Mouse (Mus musculus) c-Kit-positive CD71-negative TER-119-negative erythroid progenitor cells, embryonic 14.5 days (primary cell): Measurements from ENCODE around the gene Rhebl1.

Experiments
- DNase-seq: peaks from one replicate; pipeline ENCODE4 v3.0.0-alpha.2; 2013; ENCODE audit warnings: low read depth

Gene Rhebl1

DNA sequence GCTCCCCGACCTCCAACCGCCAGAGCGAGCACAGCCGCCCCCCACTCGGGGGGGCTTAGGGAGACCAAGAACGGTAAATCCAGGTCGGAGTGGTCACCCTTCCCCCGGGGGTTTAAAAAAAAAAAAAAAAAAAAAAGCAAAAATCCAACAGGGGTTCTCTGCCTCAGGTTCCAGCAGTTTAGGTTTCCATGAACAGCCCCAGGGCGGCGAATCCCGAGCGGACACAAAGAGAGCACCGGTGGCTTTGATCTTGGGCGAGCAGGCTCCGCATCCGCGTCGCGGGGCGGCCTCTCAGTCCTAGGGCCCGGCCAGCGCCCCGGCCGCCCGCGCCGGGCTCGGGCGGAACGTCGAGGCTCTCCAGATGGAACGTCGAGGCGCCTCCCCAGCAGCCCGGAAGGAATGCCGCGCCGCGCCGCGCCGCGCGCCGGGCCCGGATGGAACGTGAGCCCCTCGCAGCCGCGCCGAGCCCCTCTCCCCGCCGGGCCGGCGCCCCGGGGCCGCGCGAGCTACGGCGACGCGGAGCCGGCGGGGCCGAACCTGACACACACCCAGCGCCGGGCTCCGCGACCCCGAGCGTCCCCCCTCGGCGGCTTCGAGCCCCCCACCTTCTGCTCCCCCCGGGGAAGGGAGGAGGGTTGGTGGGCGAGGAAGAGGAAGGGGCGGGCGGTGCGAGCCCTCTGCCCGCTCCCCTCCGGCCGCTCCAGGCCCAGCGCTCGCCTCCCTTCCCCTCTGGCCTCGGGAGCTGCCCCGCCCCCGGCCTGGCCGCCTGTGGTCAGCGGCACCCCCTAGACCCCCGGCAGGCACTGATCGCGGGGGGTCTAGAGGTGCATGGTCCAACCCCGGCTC lies 23.0 kb downstream of the Rhebl1 start, which contains the start of gene Kmt2d:
Gene Kmt2d (minus strand): TSS at position 135 of the 846 bp plus-strand sequence.
- no peak for DNase-seq

DNA sequence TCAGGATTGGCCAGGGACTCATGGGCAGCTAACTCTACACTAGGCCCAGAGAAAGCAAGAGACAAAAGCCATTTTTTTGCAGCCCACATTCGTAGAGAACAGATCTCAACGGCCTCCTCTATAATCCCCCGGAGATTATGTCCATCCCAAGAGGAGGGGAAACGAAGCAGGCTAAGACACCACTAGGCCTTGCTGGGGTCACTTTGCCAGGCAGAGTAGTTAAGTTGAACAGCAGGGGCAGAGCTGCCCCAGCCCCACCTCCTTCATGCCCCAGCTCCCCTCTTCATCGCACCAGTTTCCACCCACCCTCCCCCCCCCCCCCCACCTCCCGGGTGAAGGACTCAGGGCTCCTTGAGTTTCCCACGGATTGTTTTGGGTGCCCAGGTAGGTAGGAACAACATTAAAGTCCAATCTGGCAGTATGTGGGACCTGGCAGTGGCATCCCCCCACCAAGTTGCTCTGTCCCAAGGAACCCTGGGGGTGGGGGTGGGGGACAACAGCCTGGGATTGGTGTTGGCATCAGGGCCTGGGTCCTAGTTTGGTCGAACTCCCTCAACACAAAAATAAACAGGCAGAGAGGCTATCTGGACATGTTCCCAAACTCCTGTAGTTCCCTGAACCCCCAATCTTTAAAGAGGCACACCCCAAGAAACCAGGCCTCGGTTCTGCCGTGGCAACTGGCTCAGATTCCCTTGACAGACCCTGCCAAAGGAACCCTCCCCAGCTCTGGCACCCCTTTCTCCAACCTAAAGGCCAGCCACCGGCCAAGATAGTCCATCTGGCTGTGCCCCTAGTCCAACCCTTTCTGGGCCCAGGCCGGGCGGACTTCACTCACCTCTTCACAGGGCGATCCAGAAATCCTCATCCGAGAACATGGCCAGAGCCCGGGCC lies 23.9 kb downstream of the Rhebl1 start:
- DNase-seq: no peak

DNA sequence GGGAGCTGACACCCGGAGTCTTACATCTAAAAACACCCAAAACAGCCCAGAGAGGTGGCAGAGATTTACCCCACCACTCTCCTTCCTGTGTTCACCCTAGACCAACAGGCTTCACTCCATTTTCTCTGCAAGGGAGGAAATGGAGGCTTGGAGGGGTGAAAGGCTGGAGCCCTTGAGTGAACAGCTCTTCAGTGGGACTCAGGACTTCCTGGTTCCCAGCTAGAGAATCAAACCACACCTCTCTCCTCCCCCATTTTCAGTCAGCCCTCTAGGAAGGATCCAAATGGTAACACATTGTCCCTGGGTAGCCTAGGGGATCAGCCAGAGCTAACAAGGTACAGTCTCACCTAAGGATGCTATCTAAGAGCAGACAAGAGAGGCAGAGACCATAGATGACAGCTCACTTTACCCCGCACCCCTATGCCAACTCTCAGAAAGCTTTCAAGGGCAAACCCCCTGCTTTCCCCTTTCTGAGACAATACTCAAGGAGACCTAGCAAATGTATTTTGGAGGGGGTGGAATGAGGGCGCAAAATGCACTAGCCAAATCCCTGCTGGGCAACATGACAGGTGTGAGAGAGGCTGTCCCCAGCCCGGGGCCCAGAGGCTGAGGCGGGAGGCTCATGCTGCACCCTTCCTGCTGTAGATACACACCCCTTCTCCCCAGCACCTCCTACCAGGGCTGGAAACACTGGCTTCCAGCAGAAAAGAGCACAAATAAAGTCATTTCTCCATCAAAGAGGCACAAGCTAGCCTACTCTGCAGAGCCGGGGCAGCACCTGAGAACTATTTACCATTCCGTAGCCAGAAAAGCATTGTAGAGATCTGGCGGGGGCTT lies 24.8 kb downstream of the Rhebl1 start:
- DNase-seq: no peak

GRCm38 (mm10) chr15:98868346-98869063 lies 25.8 kb downstream of the Rhebl1 start:
- no peak for DNase-seq

GRCm38 (mm10) chr15:98867321-98867720 lies 27.0 kb downstream of the Rhebl1 start:
- peak; percentile 47 for DNase-seq

- no peak for DNase-seq
Observed at GRCm38 (mm10) chr15:98866501-98866900, 27.8 kb downstream of the Rhebl1 start.

DNA sequence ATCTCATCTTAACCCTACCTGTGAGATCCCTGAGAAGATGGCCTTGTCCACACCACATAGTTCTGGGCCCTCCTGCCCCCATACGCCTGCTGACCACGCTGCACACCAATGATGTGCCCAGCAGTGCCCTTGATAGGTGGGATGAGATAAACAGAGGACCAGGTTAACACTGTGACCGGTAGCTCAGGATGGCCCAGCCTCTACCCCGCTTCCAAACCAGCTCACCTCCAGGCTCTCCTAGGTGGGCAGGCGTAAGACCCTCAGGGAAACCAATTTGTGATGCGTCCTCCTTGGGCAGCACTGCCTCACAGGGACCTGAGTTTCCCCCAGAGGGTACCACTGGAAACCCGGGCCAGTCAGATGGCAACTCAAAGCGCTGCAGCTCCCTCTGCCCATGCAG lies 28.6 kb downstream of the Rhebl1 start:
- no peak for DNase-seq

DNA sequence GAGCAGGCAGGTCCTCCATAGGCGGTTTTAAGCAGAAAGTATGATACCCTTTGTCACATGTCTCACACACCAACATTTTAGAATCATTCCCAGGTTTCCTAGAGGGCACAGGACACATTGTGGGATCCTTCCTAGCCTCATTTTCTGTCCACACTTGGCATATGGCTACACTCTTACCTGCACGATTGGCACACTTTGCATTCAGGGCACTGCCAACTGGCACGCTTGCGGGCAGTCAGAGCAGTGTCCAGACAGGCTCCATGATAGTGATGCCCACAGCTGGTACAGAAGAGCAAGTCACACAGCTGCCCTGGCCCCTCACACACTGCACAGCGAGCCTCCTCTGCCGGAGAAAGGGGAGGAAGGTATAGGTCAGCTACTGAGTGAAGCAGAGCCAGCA lies 29.4 kb downstream of the Rhebl1 start:
- DNase-seq: no peak

DNA sequence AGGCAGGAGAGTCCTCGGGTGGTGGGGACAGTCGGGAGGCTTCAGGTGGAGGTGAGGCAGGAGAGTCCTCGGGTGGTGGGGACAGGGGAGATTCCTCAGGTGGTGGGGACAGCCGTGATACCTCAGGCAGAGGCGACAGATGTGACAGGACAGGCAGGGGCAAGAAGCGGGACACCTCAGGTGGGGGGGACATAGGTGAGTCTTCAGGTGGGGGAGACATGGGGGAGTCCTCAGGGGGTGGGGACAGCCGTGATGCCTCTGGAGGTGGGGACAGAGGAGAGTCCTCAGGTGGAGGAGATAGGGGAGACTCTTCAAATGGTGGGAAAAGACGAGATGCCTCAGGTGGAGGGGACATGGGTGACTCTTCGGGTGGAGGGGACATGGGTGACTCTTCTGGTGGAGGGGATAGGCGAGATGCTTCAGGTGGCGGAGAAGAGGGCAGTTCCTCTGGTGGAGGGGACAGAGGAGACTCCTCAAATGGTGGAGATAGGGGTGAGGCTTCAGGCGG lies 30.8 kb downstream of the Rhebl1 start:
- no peak for DNase-seq

DNA sequence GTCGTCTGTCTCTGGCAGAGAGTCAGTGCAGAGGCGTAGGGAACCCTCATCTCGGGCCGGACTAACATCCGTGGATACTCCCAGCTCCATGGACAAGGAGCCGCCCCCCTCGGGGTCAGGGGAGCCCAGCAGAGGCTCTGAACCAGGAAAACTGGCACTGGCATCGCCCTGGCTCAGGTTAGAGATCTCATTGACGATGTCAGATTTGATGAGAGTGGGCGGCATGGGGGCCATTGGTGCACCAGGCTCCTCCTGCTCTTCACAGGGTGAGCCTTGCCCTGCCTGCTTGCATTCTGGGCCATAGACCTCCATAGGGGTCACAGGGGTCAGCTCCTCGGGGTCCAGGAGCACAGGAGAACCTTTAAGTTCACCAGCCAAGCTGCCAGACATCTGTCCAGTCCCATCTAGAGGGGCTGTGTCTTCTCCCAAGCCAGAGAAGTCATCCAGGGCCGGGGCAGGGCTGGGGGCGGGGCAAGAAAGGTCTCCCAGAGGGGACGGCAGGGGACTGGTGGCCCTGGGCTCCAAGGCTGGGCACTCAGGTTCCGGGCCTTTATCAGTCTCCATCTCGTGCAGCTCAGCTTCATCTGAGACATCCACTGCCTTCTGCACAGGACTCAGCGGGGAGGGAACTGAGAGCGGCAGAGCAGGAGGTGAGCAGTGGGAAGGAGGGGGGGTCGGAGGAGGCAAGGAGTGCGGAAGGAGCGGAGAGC lies 32.5 kb downstream of the Rhebl1 start:
- no peak for DNase-seq

DNA sequence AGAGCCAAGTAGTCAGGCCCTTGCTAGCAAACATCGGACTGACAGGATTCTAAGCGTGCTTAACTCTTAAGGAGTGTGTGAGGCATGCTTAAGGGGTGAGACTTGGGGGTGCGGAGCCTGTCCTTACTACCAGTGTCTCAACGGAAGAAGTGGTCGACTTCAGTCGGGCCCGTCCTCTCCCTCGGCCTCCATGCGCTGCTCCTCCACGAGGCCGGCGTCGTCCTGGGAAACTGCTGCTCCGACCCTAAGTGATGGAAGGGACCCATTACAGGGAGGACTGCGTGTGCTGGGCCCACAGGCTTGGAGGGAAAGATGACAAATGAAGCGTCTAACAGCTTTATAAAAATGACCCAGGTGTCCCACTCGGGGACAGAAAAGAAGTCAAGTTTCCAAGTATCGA lies 33.4 kb downstream of the Rhebl1 start:
- DNase-seq: no peak

DNA sequence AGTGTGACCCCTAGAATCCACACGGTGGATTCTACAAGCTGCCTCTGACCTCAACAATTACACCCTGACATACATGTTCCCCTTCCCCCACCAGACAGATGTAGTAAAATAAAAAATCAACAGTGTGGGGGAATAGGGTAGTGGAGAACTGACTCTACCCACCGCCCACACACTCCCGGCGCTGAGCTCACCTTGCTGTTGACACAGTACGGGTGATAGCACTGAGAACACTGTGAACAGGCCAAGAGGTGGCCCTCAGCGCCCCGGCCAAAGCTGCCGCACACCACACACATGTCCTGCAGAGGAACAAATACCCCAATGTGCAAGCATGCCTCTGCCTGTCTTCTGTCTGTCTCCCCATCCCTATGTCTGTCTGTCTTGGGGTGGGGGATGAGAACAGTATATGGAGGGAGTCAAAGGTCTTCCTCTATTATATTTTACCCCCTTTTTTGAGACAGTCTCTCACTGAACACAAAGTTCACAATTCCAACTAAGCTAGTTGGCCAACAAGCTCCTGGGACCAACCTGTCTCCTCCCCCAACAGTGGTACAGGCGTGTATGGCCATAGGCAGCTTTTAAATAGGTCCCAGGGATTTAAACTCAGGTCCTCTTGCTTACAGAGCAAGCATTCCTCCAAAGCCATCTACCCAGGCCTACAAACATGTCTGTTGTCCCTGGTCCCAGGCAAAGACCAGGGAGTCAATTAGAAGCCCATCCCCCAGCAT lies 34.9 kb downstream of the Rhebl1 start:
- no peak for DNase-seq

DNA sequence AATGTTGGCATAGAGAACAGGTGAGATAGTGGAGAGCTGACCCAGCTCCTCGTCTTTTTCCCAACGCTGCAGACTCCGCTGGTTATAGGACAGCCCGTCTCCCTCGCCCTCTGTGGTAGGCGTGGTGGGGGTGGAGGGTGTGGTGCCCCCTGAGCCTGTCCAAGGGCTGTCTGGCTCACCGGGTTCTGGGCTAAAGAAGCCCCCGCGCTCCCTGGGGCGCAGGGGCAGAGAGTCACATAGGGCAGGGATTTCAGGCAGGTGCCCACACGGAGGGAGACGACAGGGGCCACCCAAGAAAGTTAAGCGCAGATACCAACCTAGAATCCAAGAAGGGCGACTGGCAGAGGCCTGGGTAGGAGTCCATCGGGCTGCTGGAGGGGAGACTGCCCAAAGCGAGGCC lies 40.1 kb downstream of the Rhebl1 start:
- no peak for DNase-seq

GRCm38 (mm10) chr15:98853161-98853937 lies 41.0 kb downstream of the Rhebl1 start:
- no peak for DNase-seq

GRCm38 (mm10) chr15:98852733-98853132 lies 41.6 kb downstream of the Rhebl1 start:
- no peak for DNase-seq

- no peak for DNase-seq
Observed at GRCm38 (mm10) chr15:98852071-98852470, 42.3 kb downstream of the Rhebl1 start.

- no peak for DNase-seq
Observed at GRCm38 (mm10) chr15:98851229-98851818, 43.0 kb downstream of the Rhebl1 start.

- DNase-seq: no peak
Observed at GRCm38 (mm10) chr15:98850668-98851067, 43.7 kb downstream of the Rhebl1 start.
